Mouse (Mus musculus): Measurements from ENCODE around the gene Nav1. TPM values are rescaled to one million over a fixed set of nuclear protein-coding genes. Genes with fewer than 3 reads are reported as not detected.

The Nav1 gene
- total and polyA plus RNA-seq, 2 experiments = 0.83 to 1.8 TPM

DNA sequence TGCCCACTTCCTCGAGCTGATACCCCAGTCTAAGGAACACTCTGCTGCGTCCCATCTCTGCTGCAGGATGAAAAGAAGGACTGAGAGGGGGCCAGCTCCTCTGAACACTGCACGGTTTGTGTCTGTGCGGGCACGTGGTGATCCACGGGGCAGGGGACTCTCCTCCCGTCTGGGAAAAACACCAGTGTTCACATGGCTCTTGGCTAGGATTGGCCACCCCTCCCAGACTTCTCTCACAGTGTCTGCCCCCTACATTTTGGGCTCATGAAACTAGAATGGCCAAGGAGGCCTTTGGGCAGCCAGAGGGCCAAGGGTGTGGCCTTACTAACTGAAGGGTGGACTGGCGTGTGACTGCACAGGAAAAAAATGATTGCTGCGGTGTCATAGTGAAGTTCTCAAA, 125.4 kb downstream of the Nav1 start:
- Histone ChIP-seq H3K36me3 (ENCODE audit: control insufficient read depth, insufficient read depth, low read length) (no peaks in the 10 kb centered on the region), H3K4me1 (ENCODE audit: control insufficient read depth, insufficient read depth, low read length) (no peaks in the 10 kb centered on the region), H3K79me2 (ENCODE audit: control insufficient read depth, insufficient read depth, low read length) (no peaks in the 10 kb centered on the region), H3K27ac (replicated peaks; ENCODE audit: insufficient read depth, low read depth, low read length) (no peak overlapping the region), H3K9ac (ENCODE audit: low read depth, low read length) (no peak overlapping the region), H3K4me3 (ENCODE audit: insufficient read depth, low read depth, low read length) (no peak overlapping the region), H3K27me3 (ENCODE audit: control insufficient read depth, insufficient read depth, low read length) (no peaks in the 10 kb centered on the region)
- WGBS = 84% methylated on average over 9 of the region's 9 CpGs
- no peak for TF ChIP-seq POLR2A (IDR thresholded peaks at IDR 0.05; ENCODE audit: extremely low read depth, insufficient read depth, low read length)
- no peak for TF ChIP-seq CTCF (IDR thresholded peaks at IDR 0.05; ENCODE audit: low read depth, low read length)
- no peak for DNase-seq (ENCODE audit: extremely low read depth, low read depth, low spot score)

DNA sequence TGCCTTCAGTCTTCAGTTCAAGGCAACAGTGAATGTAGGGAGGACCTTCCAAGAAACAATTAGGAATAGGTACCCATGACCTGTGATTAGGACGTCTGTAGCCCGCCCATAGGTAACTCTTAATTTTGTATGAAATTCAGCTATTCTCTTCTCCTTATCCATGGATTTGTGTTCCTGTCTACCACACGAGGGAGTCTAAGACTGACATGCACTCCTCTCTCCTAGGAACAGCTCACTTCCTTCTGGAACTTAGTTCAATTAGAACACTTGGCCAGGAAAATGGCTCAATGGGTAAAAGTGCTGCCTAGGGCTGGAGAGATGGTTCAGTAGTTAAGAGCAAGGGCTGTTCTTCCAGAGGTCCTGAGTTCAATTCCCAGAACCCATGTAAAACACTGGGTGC, 126.3 kb downstream of the Nav1 start:
- no peaks in the 10 kb centered on the region for H3K79me2 ChIP-seq (ENCODE audit: control insufficient read depth, insufficient read depth, low read length)
- no peak for DNase-seq (ENCODE audit: extremely low read depth, low read depth, low spot score)
- 76% methylated on average over 3 of the region's 3 CpGs for WGBS
- H3K4me3 ChIP-seq (ENCODE audit: insufficient read depth, low read depth, low read length) = no peak overlapping the region
- H3K9ac ChIP-seq (ENCODE audit: low read depth, low read length) = no peak overlapping the region
- H3K27ac ChIP-seq (replicated peaks; ENCODE audit: insufficient read depth, low read depth, low read length) = no peak overlapping the region
- H3K36me3 ChIP-seq (ENCODE audit: control insufficient read depth, insufficient read depth, low read length) = no peaks in the 10 kb centered on the region
- H3K4me1 ChIP-seq (ENCODE audit: control insufficient read depth, insufficient read depth, low read length) = no peaks in the 10 kb centered on the region
- TF ChIP-seq CTCF (IDR thresholded peaks at IDR 0.05; ENCODE audit: low read depth, low read length) = no peak
- no peak for TF ChIP-seq POLR2A (IDR thresholded peaks at IDR 0.05; ENCODE audit: extremely low read depth, insufficient read depth, low read length)
- no peaks in the 10 kb centered on the region for H3K27me3 ChIP-seq (ENCODE audit: control insufficient read depth, insufficient read depth, low read length)

DNA sequence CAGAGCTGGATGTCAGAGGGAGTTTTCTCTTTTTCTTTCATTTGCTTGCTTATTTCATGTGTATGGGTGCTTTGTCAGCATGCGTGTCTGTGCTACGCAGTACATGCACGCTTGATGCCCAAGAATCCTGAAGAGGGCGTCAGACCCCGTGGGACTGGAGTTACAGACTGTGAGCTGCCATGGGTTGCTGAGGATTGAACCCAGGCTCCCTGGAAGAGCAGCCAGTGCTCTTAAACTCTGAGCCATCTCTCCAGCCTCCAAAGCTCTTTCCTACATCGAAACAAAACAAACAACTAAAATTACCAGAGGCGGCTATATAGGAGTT, 131.6 kb downstream of the Nav1 start:
- Histone ChIP-seq H3K27ac (replicated peaks; ENCODE audit: insufficient read depth, low read depth, low read length) (no peak overlapping the region), H3K4me1 (ENCODE audit: control insufficient read depth, insufficient read depth, low read length) (no peaks in the 10 kb centered on the region), H3K9ac (ENCODE audit: low read depth, low read length) (no peak overlapping the region), H3K36me3 (ENCODE audit: control insufficient read depth, insufficient read depth, low read length) (no peaks in the 10 kb centered on the region), H3K79me2 (ENCODE audit: control insufficient read depth, insufficient read depth, low read length) (no peaks in the 10 kb centered on the region), H3K27me3 (ENCODE audit: control insufficient read depth, insufficient read depth, low read length) (no peaks in the 10 kb centered on the region), H3K4me3 (ENCODE audit: insufficient read depth, low read depth, low read length) (no peak overlapping the region)
- DNase-seq (ENCODE audit: extremely low read depth, low read depth, low spot score) = no peak
- TF ChIP-seq POLR2A (IDR thresholded peaks at IDR 0.05; ENCODE audit: extremely low read depth, insufficient read depth, low read length) (no peak), CTCF (IDR thresholded peaks at IDR 0.05; ENCODE audit: low read depth, low read length) (no peak)
- 90% methylated on average over 7 of the region's 7 CpGs for WGBS

DNA sequence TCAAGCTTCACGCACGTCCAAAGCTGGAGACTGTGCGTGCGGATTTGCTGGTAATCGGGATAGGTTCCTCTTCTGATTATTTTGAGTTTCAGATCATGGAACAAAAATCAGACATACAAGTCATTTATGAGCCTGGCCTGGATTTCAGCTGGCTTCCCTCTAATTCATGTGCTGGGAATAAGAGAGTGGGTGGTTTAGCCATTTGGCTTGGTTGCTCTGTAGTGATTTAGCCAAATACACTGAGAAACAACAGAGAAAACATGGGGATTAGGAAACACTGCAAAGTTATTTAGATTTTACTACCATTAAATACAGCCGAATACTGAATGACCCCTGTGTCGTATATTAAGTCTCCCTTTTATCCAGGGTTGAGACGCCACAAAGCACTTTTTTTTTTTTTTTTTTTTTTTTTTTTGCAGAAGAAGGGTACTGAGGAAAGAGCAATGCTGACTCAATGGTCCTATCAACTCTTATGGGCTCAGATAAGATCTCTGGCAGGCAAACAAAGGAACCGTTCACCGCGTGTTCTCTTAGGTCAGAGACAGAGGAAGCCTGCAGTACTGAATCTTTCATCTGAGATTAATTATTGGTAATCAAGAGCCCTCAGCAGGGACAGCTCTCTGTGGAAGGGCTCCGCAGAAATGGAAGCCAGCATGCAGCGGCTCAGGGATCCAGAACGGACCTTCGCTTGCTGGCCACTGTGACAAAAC, 132.1 kb downstream of the Nav1 start:
- H3K4me1 ChIP-seq (ENCODE audit: control insufficient read depth, insufficient read depth, low read length) = no peaks in the 10 kb centered on the region
- TF ChIP-seq CTCF (IDR thresholded peaks at IDR 0.05; ENCODE audit: low read depth, low read length) = no peak
- no peak for TF ChIP-seq POLR2A (IDR thresholded peaks at IDR 0.05; ENCODE audit: extremely low read depth, insufficient read depth, low read length)
- H3K27me3 ChIP-seq (ENCODE audit: control insufficient read depth, insufficient read depth, low read length) = no peaks in the 10 kb centered on the region
- H3K36me3 ChIP-seq (ENCODE audit: control insufficient read depth, insufficient read depth, low read length) = no peaks in the 10 kb centered on the region
- no peak overlapping the region for H3K9ac ChIP-seq (ENCODE audit: low read depth, low read length)
- no peak overlapping the region for H3K4me3 ChIP-seq (ENCODE audit: insufficient read depth, low read depth, low read length)
- no peaks in the 10 kb centered on the region for H3K79me2 ChIP-seq (ENCODE audit: control insufficient read depth, insufficient read depth, low read length)
- no peak for DNase-seq (ENCODE audit: extremely low read depth, low read depth, low spot score)
- 84% methylated on average over 15 of the region's 15 CpGs for WGBS
- no peak overlapping the region for H3K27ac ChIP-seq (replicated peaks; ENCODE audit: insufficient read depth, low read depth, low read length)

GRCm38 (mm10) chr1:135472536-135472935, 134.6 kb downstream of the Nav1 start:
- no peaks in the 10 kb centered on the region for H3K36me3 ChIP-seq (ENCODE audit: control insufficient read depth, insufficient read depth, low read length)
- no peaks in the 10 kb centered on the region for H3K4me1 ChIP-seq (ENCODE audit: control insufficient read depth, insufficient read depth, low read length)
- no peak for TF ChIP-seq CTCF (IDR thresholded peaks at IDR 0.05; ENCODE audit: low read depth, low read length)
- TF ChIP-seq POLR2A (IDR thresholded peaks at IDR 0.05; ENCODE audit: extremely low read depth, insufficient read depth, low read length) = no peak
- H3K79me2 ChIP-seq (ENCODE audit: control insufficient read depth, insufficient read depth, low read length) = no peaks in the 10 kb centered on the region
- 90% methylated on average over 5 of the region's 5 CpGs for WGBS
- DNase-seq (ENCODE audit: extremely low read depth, low read depth, low spot score) = no peak
- no peaks in the 10 kb centered on the region for H3K27me3 ChIP-seq (ENCODE audit: control insufficient read depth, insufficient read depth, low read length)
- H3K4me3 ChIP-seq (ENCODE audit: insufficient read depth, low read depth, low read length) = no peak overlapping the region
- H3K27ac ChIP-seq (replicated peaks; ENCODE audit: insufficient read depth, low read depth, low read length) = no peak overlapping the region
- H3K9ac ChIP-seq (ENCODE audit: low read depth, low read length) = no peak overlapping the region

GRCm38 (mm10) chr1:135471742-135472141, 135.4 kb downstream of the Nav1 start:
- no peaks in the 10 kb centered on the region for H3K79me2 ChIP-seq (ENCODE audit: control insufficient read depth, insufficient read depth, low read length)
- TF ChIP-seq CTCF (IDR thresholded peaks at IDR 0.05; ENCODE audit: low read depth, low read length) (no peak), POLR2A (IDR thresholded peaks at IDR 0.05; ENCODE audit: extremely low read depth, insufficient read depth, low read length) (no peak)
- no peak overlapping the region for H3K9ac ChIP-seq (ENCODE audit: low read depth, low read length)
- 72% methylated on average over 5 of the region's 5 CpGs for WGBS
- no peak for DNase-seq (ENCODE audit: extremely low read depth, low read depth, low spot score)
- no peaks in the 10 kb centered on the region for H3K27me3 ChIP-seq (ENCODE audit: control insufficient read depth, insufficient read depth, low read length)
- no peaks in the 10 kb centered on the region for H3K4me1 ChIP-seq (ENCODE audit: control insufficient read depth, insufficient read depth, low read length)
- no peaks in the 10 kb centered on the region for H3K36me3 ChIP-seq (ENCODE audit: control insufficient read depth, insufficient read depth, low read length)
- H3K4me3 ChIP-seq (ENCODE audit: insufficient read depth, low read depth, low read length) = no peak overlapping the region
- no peak overlapping the region for H3K27ac ChIP-seq (replicated peaks; ENCODE audit: insufficient read depth, low read depth, low read length)

Measured in liver, adult 2 months (tissue).